Mouse (Mus musculus): Measurements from ENCODE around the gene Ifnar1.
"Not testable (repeated sequence)": the region's sequence is repeated elsewhere in the genome, so short reads cannot be mapped to it uniquely, and the experiment has no call there.

The Ifnar1 gene

GRCm38 (mm10) chr16:91484808-91485700, at the start of gene Ifnar1:
Ifnar1 (plus strand) TSS chr16:91485238.
- DNase-seq (ENCODE audit: low spot score in 2 of 2): peak; percentile 99 to 100

- no peak for DNase-seq (ENCODE audit: low spot score in 2 of 2)
Measured at GRCm38 (mm10) chr16:91438081-91438480, 47.0 kb upstream of the Ifnar1 start.

GRCm38 (mm10) chr16:91438599-91438998, 46.4 kb upstream of the Ifnar1 start:
- DNase-seq (ENCODE audit: low spot score in 2 of 2): not testable (repeated sequence)

- DNase-seq (ENCODE audit: low spot score in 2 of 2): no peak
Measured at GRCm38 (mm10) chr16:91441366-91441765, 43.7 kb upstream of the Ifnar1 start.

- no peak for DNase-seq (ENCODE audit: low spot score in 2 of 2)
Measured at GRCm38 (mm10) chr16:91441811-91442240, 43.2 kb upstream of the Ifnar1 start.

- DNase-seq (ENCODE audit: low spot score in 2 of 2): no peak
Measured at GRCm38 (mm10) chr16:91442446-91442845, 42.6 kb upstream of the Ifnar1 start.

- DNase-seq (ENCODE audit: low spot score in 2 of 2): no peak
Measured at GRCm38 (mm10) chr16:91443211-91443611, 41.8 kb upstream of the Ifnar1 start.

GRCm38 (mm10) chr16:91444847-91445246, 40.2 kb upstream of the Ifnar1 start:
- DNase-seq (ENCODE audit: low spot score in 2 of 2): no peak

GRCm38 (mm10) chr16:91445566-91445965, 39.5 kb upstream of the Ifnar1 start:
- DNase-seq (ENCODE audit: low spot score in 2 of 2): no peak

GRCm38 (mm10) chr16:91446778-91447511, 38.1 kb upstream of the Ifnar1 start:
- no peak for DNase-seq (ENCODE audit: low spot score in 2 of 2)

- no peak for DNase-seq (ENCODE audit: low spot score in 2 of 2)
Measured at GRCm38 (mm10) chr16:91447512-91447900, 37.5 kb upstream of the Ifnar1 start.

GRCm38 (mm10) chr16:91448088-91448487, 37.0 kb upstream of the Ifnar1 start:
- DNase-seq (ENCODE audit: low spot score in 2 of 2): no peak

GRCm38 (mm10) chr16:91448895-91449294, 36.1 kb upstream of the Ifnar1 start:
- DNase-seq (ENCODE audit: low spot score in 2 of 2): no peak

- no peak for DNase-seq (ENCODE audit: low spot score in 2 of 2)
Measured at GRCm38 (mm10) chr16:91450137-91451064, 34.6 kb upstream of the Ifnar1 start.

- DNase-seq (ENCODE audit: low spot score in 2 of 2): no peak
Measured at GRCm38 (mm10) chr16:91451949-91452348, 33.1 kb upstream of the Ifnar1 start.

- no peak for DNase-seq (ENCODE audit: low spot score in 2 of 2)
Measured at GRCm38 (mm10) chr16:91452363-91452896, 32.6 kb upstream of the Ifnar1 start.

- DNase-seq (ENCODE audit: low spot score in 2 of 2): no peak
Measured at GRCm38 (mm10) chr16:91455868-91456267, 29.2 kb upstream of the Ifnar1 start.

- no peak for DNase-seq (ENCODE audit: low spot score in 2 of 2)
Measured at GRCm38 (mm10) chr16:91458301-91458746, 26.7 kb upstream of the Ifnar1 start.

GRCm38 (mm10) chr16:91458976-91459375, 26.1 kb upstream of the Ifnar1 start:
- no peak for DNase-seq (ENCODE audit: low spot score in 2 of 2)

- no peak for DNase-seq (ENCODE audit: low spot score in 2 of 2)
Measured at GRCm38 (mm10) chr16:91459396-91459795, 25.6 kb upstream of the Ifnar1 start.

GRCm38 (mm10) chr16:91459841-91460370, 25.1 kb upstream of the Ifnar1 start:
- DNase-seq (ENCODE audit: low spot score in 2 of 2): no peak

Data from urinary bladder, postnatal 4 days (tissue).